Mouse (Mus musculus) intestine, postnatal 0 days (tissue): ENCODE data around the gene Cacng2. TPM values are rescaled to one million over a fixed set of nuclear protein-coding genes. Genes with fewer than 3 reads are reported as not detected.
"Not testable (repeated sequence)": the region's sequence is repeated elsewhere in the genome, so short reads cannot be mapped to it uniquely, and the experiment has no call there.

ENCODE experiments used
- ATAC-seq: fragments of 200-750 bp; cut with Nextera tagmentation; 2 replicates; pipeline ENCODE4 v1.8.0; 2017; ENCODE audit warnings: mild to moderate bottlenecking, moderate TSS enrichment, moderate library complexity
- H3K27ac ChIP-seq: fragments of 300-500 bp; sonication (generic); 2 replicates; pipeline ENCODE4 v1.5.1; 2014; ENCODE audit warnings: mild to moderate bottlenecking, low read depth, low read length, moderate library complexity
- H3K27me3 ChIP-seq: fragments of 300-500 bp; sonication (generic); replicated peaks from 2 replicates; pipeline ENCODE4 v1.6.1; 2014; ENCODE audit warnings: low read length, mixed read lengths; ENCODE audit not compliant: control insufficient read depth, insufficient read depth
- H3K36me3 ChIP-seq: fragments of 300-500 bp; sonication (generic); 2 replicates; pipeline ENCODE4 v1.6.1; 2014; ENCODE audit warnings: mild to moderate bottlenecking, moderate library complexity; ENCODE audit not compliant: control insufficient read depth, insufficient read depth
- H3K4me1 ChIP-seq: fragments of 300-500 bp; sonication (generic); replicated peaks from 2 replicates; pipeline ENCODE4 v1.6.1; 2014; ENCODE audit warnings: antibody characterized with exemption, low read length, mixed read lengths; ENCODE audit not compliant: control insufficient read depth, insufficient read depth
- H3K4me2 ChIP-seq: fragments of 300-500 bp; sonication (generic); replicated peaks from 2 replicates; pipeline ENCODE4 v1.6.1; 2014; ENCODE audit warnings: low read depth, mild to moderate bottlenecking, moderate library complexity
- H3K4me3 ChIP-seq: fragments of 300-500 bp; sonication (generic); 2 replicates; pipeline ENCODE4 v1.5.1; 2014; ENCODE audit warnings: low read depth, low read length
- H3K9ac ChIP-seq: fragments of 300-500 bp; sonication (generic); 2 replicates; pipeline ENCODE4 v1.6.1; 2014; ENCODE audit warnings: mild to moderate bottlenecking, low read depth, low read length
- H3K9me3 ChIP-seq: fragments of 300-500 bp; sonication (generic); 2 replicates; pipeline ENCODE4 v1.6.1; 2016; ENCODE audit warnings: mixed run types; ENCODE audit not compliant: control insufficient read depth
- CTCF ChIP-seq: sonication (generic); IDR thresholded peaks from 2 replicates; pipeline ENCODE4 v1.5.1; 2016; ENCODE audit warnings: low read depth, mild to moderate bottlenecking, control low read depth, antibody characterized with exemption, moderate library complexity
- WGBS: fragments of 180-500 bp; shearing (Covaris S2); extraction: QIAGEN DNeasy Blood & Tissue Kit; methylation state at CpG from one replicate; pipeline ENCODE4 v1.1.7; 2014; 5-methylcytosine and 5-hydroxymethylcytosine counted together
- polyA plus RNA-seq: library from polyadenylated mRNA; unstranded; fragments of >200 nt; fragmentation: Nextera tagmentation; extraction: Ambion mirVana; gene quantifications from 2 replicates; pipeline ENCODE4 v1.2.1, GENCODE M21; 2015

The Cacng2 gene
- polyA plus RNA-seq, 1 experiment from 2014 or later = 0.05 TPM

DNA sequence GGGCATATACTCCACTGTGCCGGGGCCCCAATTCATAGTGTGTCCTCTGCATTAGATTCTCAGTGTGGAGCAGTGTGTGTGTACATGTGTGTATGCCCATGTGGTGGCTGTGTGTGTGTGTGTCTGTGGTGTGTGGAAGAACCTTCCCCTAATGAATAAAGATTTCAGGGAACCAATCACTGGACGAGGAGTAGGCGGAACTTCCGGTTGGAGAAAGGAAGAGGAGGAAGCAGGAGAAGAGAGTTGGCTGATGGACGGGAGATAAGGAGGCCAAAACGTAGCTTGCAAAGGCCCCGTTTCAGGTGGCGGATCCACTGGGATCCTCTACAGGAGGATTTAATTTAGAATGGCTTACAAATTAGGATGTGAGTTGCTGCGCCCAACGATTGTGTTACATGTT, 82.2 kb downstream of the Cacng2 start:
- ATAC-seq = no peak
- Histone ChIP-seq H3K4me1 (no peaks in the 10 kb centered on the region), H3K4me3 (no peak overlapping the region), H3K27me3 (no peaks in the 10 kb centered on the region), H3K9ac (no peak overlapping the region), H3K36me3 (no peaks in the 10 kb centered on the region), H3K9me3 (no peaks in the 10 kb centered on the region), H3K27ac (no peak overlapping the region), H3K4me2 (no peak overlapping the region)
- no peak for TF ChIP-seq CTCF
- 84% methylated on average over 10 of the region's 10 CpGs for WGBS

DNA sequence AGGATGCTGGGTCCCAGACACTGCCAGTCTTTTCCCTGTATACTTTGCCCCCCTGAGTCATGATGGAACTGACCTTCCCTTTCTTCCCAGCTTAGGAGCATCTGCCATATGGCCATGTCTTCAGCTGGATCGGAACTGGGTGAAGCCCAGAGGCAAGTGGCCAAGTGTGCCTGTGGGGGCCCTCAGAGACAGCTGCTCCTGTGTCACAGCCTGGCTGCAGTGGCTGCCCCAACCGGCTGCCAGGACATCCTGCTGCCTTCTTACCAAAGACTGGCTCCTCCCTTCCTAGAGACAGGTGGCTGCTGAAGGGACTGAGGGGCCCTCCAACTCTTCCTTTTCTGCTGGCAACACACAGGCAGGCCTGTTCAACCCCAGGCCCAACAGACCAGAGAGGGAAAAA, 83.2 kb downstream of the Cacng2 start:
- no peak overlapping the region for H3K9ac ChIP-seq
- no peak overlapping the region for H3K4me2 ChIP-seq
- no peak for ATAC-seq
- no peak for TF ChIP-seq CTCF
- H3K4me3 ChIP-seq = no peak overlapping the region
- 71% methylated on average over 2 of the region's 2 CpGs for WGBS
- H3K4me1 ChIP-seq = no peaks in the 10 kb centered on the region
- no peaks in the 10 kb centered on the region for H3K36me3 ChIP-seq
- no peaks in the 10 kb centered on the region for H3K27me3 ChIP-seq
- H3K27ac ChIP-seq = no peak overlapping the region
- no peaks in the 10 kb centered on the region for H3K9me3 ChIP-seq

DNA sequence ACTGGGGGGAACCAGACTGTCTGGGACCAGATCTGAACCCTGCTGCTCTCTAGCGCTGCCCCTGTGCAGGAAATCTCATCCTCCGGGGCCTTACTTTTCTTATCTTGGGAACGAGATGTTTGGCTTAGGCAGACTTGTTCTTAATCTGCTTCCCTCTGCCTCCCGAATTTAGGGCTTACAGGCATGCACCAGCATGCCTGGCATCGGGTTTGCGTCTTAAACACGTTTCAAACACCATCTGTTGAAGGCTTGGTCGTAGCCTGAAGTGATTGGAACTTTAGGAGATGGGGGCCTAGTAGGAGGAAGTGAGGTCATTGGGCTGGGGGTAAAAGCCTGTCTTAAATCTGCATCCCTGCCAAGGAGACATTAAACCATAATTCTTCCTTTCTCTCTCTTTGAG, 89.9 kb downstream of the Cacng2 start:
- H3K9me3 ChIP-seq = no peaks in the 10 kb centered on the region
- no peak overlapping the region for H3K4me3 ChIP-seq
- TF ChIP-seq CTCF = no peak
- no peak overlapping the region for H3K4me2 ChIP-seq
- WGBS = 65% methylated on average over 8 of the region's 8 CpGs
- H3K9ac ChIP-seq = no peak overlapping the region
- no peak overlapping the region for H3K27ac ChIP-seq
- no peak for ATAC-seq
- H3K27me3 ChIP-seq = no peaks in the 10 kb centered on the region
- no peaks in the 10 kb centered on the region for H3K4me1 ChIP-seq
- no peaks in the 10 kb centered on the region for H3K36me3 ChIP-seq

- Histone ChIP-seq H3K9me3 (no peaks in the 10 kb centered on the region), H3K4me3 (no peak overlapping the region), H3K27ac (no peak overlapping the region), H3K27me3 (no peaks in the 10 kb centered on the region), H3K9ac (no peak overlapping the region), H3K4me2 (no peak overlapping the region), H3K4me1 (no peaks in the 10 kb centered on the region), H3K36me3 (no peaks in the 10 kb centered on the region)
- WGBS = 87% methylated on average over 6 of the region's 6 CpGs
- ATAC-seq = no peak
- TF ChIP-seq CTCF = no peak
These were observed 93.3 kb downstream of the Cacng2 start for GRCm38 (mm10) chr15:78026521-78026920.

- Histone ChIP-seq H3K4me1 (no peaks in the 10 kb centered on the region), H3K27ac (no peak overlapping the region), H3K9me3 (no peaks in the 10 kb centered on the region), H3K9ac (no peak overlapping the region), H3K36me3 (no peaks in the 10 kb centered on the region), H3K4me2 (no peak overlapping the region), H3K4me3 (no peak overlapping the region), H3K27me3 (no peaks in the 10 kb centered on the region)
- ATAC-seq = no peak
- no peak for TF ChIP-seq CTCF
- WGBS = 37% methylated on average over 4 of the region's 4 CpGs
These were observed 95.6 kb downstream of the Cacng2 start for GRCm38 (mm10) chr15:78024211-78024610.

DNA sequence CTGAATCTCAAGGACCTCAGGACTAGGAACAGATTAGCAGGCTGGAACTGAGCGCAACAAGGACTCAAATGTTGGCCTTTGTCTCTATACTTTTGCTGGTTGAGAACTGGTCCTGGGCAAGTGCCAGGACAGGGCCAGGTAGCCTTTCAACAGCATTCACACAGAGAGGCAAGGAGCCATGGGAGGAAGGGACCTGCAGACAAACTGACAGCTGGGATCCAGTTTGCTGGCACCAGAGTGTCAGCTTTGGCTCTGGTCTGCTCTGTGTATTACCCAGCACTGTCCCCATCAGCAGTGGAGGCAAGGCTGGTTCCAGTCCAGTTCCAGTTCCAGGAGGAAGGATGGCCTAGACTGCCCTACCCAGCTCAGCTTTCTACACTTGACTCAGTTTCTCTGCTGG, 105.8 kb downstream of the Cacng2 start:
- 89% methylated on average over 1 of the region's 1 CpGs for WGBS
- ATAC-seq = no peak
- no peak overlapping the region for H3K4me2 ChIP-seq

DNA sequence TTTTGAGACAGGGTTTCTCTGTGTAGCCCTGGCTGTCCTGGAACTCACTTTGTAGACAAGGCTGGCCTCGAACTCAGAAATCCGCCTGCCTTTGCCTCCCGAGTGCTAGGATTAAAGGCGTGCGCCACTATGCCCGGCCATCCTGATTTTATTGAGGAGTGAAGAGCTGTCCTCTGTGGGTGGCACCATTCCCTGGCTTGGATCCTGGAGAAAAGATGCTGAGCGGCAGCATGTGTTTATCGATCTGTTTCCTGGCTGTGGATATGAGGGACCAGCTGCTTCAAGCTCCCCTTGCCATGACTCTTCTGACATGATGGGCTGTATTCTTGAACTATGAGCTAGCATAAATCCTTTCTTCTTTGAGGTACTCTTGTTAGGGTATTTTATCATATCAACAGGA, 111.6 kb downstream of the Cacng2 start:
- H3K36me3 ChIP-seq, H3K27ac ChIP-seq, H3K4me1 ChIP-seq, H3K27me3 ChIP-seq, ATAC-seq, H3K9me3 ChIP-seq, H3K4me3 ChIP-seq, H3K9ac ChIP-seq, H3K4me2 ChIP-seq: not testable (repeated sequence)
- 90% methylated on average over 8 of the region's 8 CpGs for WGBS

More for the DNA sequence above, 105.8 kb downstream of the Cacng2 start:
- Histone ChIP-seq H3K27me3 (no peaks in the 10 kb centered on the region), H3K9ac (no peak overlapping the region), H3K9me3 (no peaks in the 10 kb centered on the region), H3K36me3 (no peaks in the 10 kb centered on the region), H3K4me1 (no peaks in the 10 kb centered on the region), H3K27ac (no peak overlapping the region), H3K4me3 (no peak overlapping the region)
- TF ChIP-seq CTCF = no peak
